17 mouse cellular contexts compared by ENCODE assay signal in genomic region chr3:34552542-34553208, GRCm38 (mm10).
A peak's percentile ranks its signal among the peaks of the same experiment; 100 is the strongest.
DNase-seq lines count a peak whose midpoint lies in the region; ATAC-seq and TF ChIP-seq lines count a peak whose summit lies in the region.
"Had no signal": no experiment of that assay in that cellular context is flagged by ENCODE, and none has a peak within 500 bp of the region (broad histone marks: within the 10 kb centered on the region; RNA-seq: fewer than 3 reads in every experiment).

No protein-coding gene starts in this region.

- no peak overlapping the region for H3K9ac ChIP-seq in hindbrain, postnatal 0 days (replicated peaks; ENCODE audit: low read length)
- no peak overlapping the region for H3K9ac ChIP-seq in hindbrain, embryonic 11.5 days (ENCODE audit: low read depth, low read length)
- H3K9ac ChIP-seq in embryonic facial prominence, embryonic 14.5 days (ENCODE audit: low read depth, low read length), result no peak overlapping the region
- H3K9ac ChIP-seq: liver, embryonic 13.5 days had no signal

- H3K4me1 ChIP-seq in hindbrain, postnatal 0 days (ENCODE audit: insufficient read depth, low read length), result no peaks in the 10 kb centered on the region
- H3K4me1 ChIP-seq in hindbrain, embryonic 11.5 days (replicated peaks; ENCODE audit: control insufficient read depth, insufficient read depth, low read length), result no peaks in the 10 kb centered on the region
- peaks cover 15% of the 10 kb centered on the region for H3K4me1 ChIP-seq in embryonic facial prominence, embryonic 10.5 days
- H3K4me1 ChIP-seq in embryonic facial prominence, embryonic 14.5 days (ENCODE audit: control insufficient read depth, insufficient read depth, low read length), result no peaks in the 10 kb centered on the region
- H3K4me1 ChIP-seq: liver, embryonic 13.5 days had no signal

- 55% methylated on average over 17 of the region's 17 CpGs for WGBS in hindbrain, postnatal 0 days
- WGBS in hindbrain, embryonic 11.5 days, result 65% methylated on average over 16 of the region's 17 CpGs
- 67% methylated on average over 17 of the region's 17 CpGs for WGBS in embryonic facial prominence, embryonic 10.5 days
- 38% methylated on average over 15 of the region's 17 CpGs for WGBS in embryonic facial prominence, embryonic 14.5 days

- H3K4me3 ChIP-seq in hindbrain, postnatal 0 days (ENCODE audit: low read length), result no peak overlapping the region
- H3K4me3 ChIP-seq in hindbrain, embryonic 11.5 days (ENCODE audit: low read depth, low read length), result no peak overlapping the region
- H3K4me3 ChIP-seq in embryonic facial prominence, embryonic 10.5 days, result no peak overlapping the region
- no peak overlapping the region for H3K4me3 ChIP-seq in embryonic facial prominence, embryonic 14.5 days (ENCODE audit: low read depth, low read length)
- H3K4me3 ChIP-seq: heart, adult 2 months; liver, embryonic 13.5 days had no signal

- H3K9me3 ChIP-seq in hindbrain, postnatal 0 days (ENCODE audit: low read length), result no peaks in the 10 kb centered on the region
- no peaks in the 10 kb centered on the region for H3K9me3 ChIP-seq in hindbrain, embryonic 11.5 days (ENCODE audit: control insufficient read depth, low read length)
- H3K9me3 ChIP-seq in embryonic facial prominence, embryonic 10.5 days, result no peaks in the 10 kb centered on the region
- no peaks in the 10 kb centered on the region for H3K9me3 ChIP-seq in embryonic facial prominence, embryonic 14.5 days (ENCODE audit: control insufficient read depth, low read length)

- TF ChIP-seq CTCF in hindbrain, postnatal 0 days (IDR thresholded peaks at IDR 0.05; ENCODE audit: low read depth), result no peak

- no peak overlapping the region for H3K27ac ChIP-seq in hindbrain, postnatal 0 days
- no peak overlapping the region for H3K27ac ChIP-seq in hindbrain, embryonic 11.5 days (ENCODE audit: low read depth, low read length)
- H3K27ac ChIP-seq in embryonic facial prominence, embryonic 10.5 days (replicated peaks), result no peak overlapping the region
- no peak overlapping the region for H3K27ac ChIP-seq in embryonic facial prominence, embryonic 14.5 days (replicated peaks; ENCODE audit: low read depth, low read length)
- H3K27ac ChIP-seq: heart, adult 2 months; liver, embryonic 13.5 days had no signal

- no peak for DNase-seq in hindbrain, postnatal 0 days (ENCODE audit: low spot score)
- DNase-seq in hindbrain, embryonic 11.5 days (ENCODE audit: low spot score), result no peak
- peak; percentile 55 for DNase-seq in embryonic facial prominence, embryonic 10.5 days (ENCODE audit: low spot score)
- DNase-seq in embryonic facial prominence, embryonic 14.5 days (ENCODE audit: low spot score), result no peak
- DNase-seq in forelimb bud, embryonic 11.5 days (ENCODE audit: low read depth, low spot score), result peak; percentile 35
- no peak for DNase-seq in frontal cortex, postnatal 10 days (ENCODE audit: low spot score in 2 of 2)
- no peak for DNase-seq in cerebellum, postnatal 4 days (ENCODE audit: low spot score in 2 of 2)
- DNase-seq: adrenal gland, postnatal 10 days; cerebellum, postnatal 10 days; heart, adult 2 months; heart, postnatal 14 days; kidney, adult 2 months; kidney, postnatal 36 days; liver, embryonic 13.5 days; lung, postnatal 10 days; thymus, adult 18-20 months had no signal

- no peaks in the 10 kb centered on the region for H3K36me3 ChIP-seq in hindbrain, postnatal 0 days (ENCODE audit: insufficient read depth, low read length)
- H3K36me3 ChIP-seq in hindbrain, embryonic 11.5 days (ENCODE audit: control insufficient read depth, insufficient read depth, low read length), result no peaks in the 10 kb centered on the region
- H3K36me3 ChIP-seq in embryonic facial prominence, embryonic 10.5 days (replicated peaks), result no peaks in the 10 kb centered on the region
- no peaks in the 10 kb centered on the region for H3K36me3 ChIP-seq in embryonic facial prominence, embryonic 14.5 days (ENCODE audit: control insufficient read depth, insufficient read depth, low read length)
- H3K36me3 ChIP-seq: G1E; liver, embryonic 13.5 days had no signal

- H3K27me3 ChIP-seq in hindbrain, postnatal 0 days (ENCODE audit: insufficient read depth, low read length), result no peaks in the 10 kb centered on the region
- no peaks in the 10 kb centered on the region for H3K27me3 ChIP-seq in hindbrain, embryonic 11.5 days (ENCODE audit: control insufficient read depth, insufficient read depth, low read length)
- H3K27me3 ChIP-seq in embryonic facial prominence, embryonic 10.5 days (replicated peaks; ENCODE audit: low read depth, poor library complexity, severe bottlenecking), result no peaks in the 10 kb centered on the region
- no peaks in the 10 kb centered on the region for H3K27me3 ChIP-seq in embryonic facial prominence, embryonic 14.5 days (replicated peaks; ENCODE audit: control insufficient read depth, insufficient read depth, low read length)
- H3K27me3 ChIP-seq: liver, embryonic 13.5 days had no signal

- no peak for ATAC-seq in hindbrain, postnatal 0 days
- no peak for ATAC-seq in hindbrain, embryonic 11.5 days (ENCODE audit: low FRiP score)
- no peak for ATAC-seq in embryonic facial prominence, embryonic 14.5 days (ENCODE audit: low read depth)

- peak overlapping the region; percentile 33 for H3K4me2 ChIP-seq in hindbrain, postnatal 0 days (ENCODE audit: low read depth, low read length)
- H3K4me2 ChIP-seq in hindbrain, embryonic 11.5 days (replicated peaks; ENCODE audit: low read depth, low read length), result no peak overlapping the region
- H3K4me2 ChIP-seq in embryonic facial prominence, embryonic 14.5 days (ENCODE audit: low read depth, low read length), result peak overlapping the region; percentile 27
- H3K4me2 ChIP-seq: liver, embryonic 13.5 days had no signal

Comparison
In these comparisons a context has a peak if more than half of its experiments do, and no peak if none do; other contexts are left out.
1. DNase-seq: peak in embryonic facial prominence, embryonic 10.5 days (single experiment) and forelimb bud, embryonic 11.5 days (single experiment); none in hindbrain, postnatal 0 days (single experiment), hindbrain, embryonic 11.5 days (single experiment), embryonic facial prominence, embryonic 14.5 days (single experiment), frontal cortex, postnatal 10 days (0 of 2) and cerebellum, postnatal 4 days (0 of 2).